Mouse (Mus musculus) heart, postnatal 36 days (tissue): ENCODE results near the gene Tnik. TPM values are rescaled to one million over a fixed set of nuclear protein-coding genes. Genes with fewer than 3 reads are reported as not detected.

Experiments
- DNase-seq, 2 experiments: peaks; one replicate each; pipeline ENCODE4 v3.0.0; 2021 to 2022
- intact Hi-C: fragments of 180-260 bp; cut with DNase I; formaldehyde crosslinking; loops from one replicate; pipeline ENCODE4 v1.15.1; 2025
- total RNA-seq, 2 experiments: library from RNA; stranded (reverse); gene quantifications; 2 replicates each; pipeline ENCODE4 v1.2.3; 2021

Gene Tnik
- total RNA-seq, 2 experiments from 2014 or later, result 35.1 to 43.9 TPM

DNA sequence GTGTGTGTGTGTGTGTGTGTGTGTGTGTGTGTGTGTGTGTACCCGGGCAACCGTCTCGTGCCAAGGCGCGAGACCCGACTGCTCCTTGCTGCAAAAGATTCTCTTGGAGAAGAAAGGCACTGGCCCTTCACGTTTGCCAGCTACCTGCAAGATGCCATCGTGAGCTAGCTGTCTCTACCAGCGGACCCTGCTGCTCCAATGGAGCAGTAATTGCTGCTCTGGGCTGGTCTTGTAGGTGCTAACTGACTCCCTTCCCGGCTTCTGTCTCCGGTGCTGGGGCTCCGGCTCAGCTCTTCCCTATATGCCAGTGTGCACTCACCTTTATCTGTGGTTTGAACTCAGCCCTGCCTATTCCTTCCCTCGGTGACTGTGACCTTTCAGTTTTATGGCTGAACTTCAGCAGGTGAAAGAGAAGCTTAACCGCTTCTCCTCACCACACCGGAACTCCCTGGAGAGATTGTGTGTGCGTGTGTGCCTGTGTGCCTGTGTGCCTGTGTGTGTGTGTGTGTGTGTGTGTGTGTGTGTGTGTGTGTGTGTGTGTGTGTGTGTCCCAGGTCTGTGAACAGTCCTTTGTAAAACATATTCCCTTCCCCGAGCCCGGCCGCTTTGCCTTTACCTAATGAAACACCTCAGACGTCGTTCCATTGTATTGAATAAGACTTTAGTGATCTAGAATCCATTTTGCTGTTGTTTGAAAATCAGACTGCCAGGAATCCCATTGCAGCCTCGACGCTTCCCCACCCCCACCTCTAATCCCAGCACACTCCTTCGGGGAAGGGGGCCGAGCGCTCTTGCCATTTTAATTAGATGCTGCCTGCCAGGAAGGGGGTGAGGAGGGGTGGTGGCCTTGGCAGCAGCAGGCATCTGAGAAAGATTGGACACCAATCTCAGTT lies 1.2 kb downstream of the Tnik start:
- peak; percentile 27 to 38 for DNase-seq
- intact Hi-C loops, result loop anchor here (5.0 kb wide), 1 partner anchor 138 kb away; no protein-coding TSS in a partner anchor

GRCm38 (mm10) chr3:28264841-28265150 lies 1.8 kb downstream of the Tnik start:
- intact Hi-C loops, result loop anchor here (5.0 kb wide), 1 partner anchor 138 kb away; no protein-coding TSS in a partner anchor
- no peak for DNase-seq

DNA sequence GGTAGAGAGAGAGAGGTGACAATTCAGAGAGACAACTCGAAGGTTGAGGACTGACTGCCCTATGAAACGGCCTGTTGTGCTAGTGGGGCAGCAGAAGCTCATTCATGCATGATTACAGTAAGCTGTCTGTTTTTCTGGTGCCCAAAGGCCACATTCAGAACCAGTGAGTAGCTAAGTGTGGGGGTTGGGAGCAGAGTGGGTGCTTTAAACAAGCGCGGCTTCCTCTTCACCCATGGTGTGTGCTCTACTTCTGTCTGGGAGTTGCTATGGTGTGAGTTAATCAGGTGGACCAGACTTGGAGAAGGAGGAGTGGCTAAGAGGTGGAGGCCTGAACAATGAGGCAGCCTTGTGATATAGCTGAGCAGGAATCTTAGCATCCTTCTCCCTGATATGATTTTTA lies 2.2 kb downstream of the Tnik start:
- DNase-seq, result no peak
- intact Hi-C loops, result no loop called here

GRCm38 (mm10) chr3:28265656-28266055 lies 2.6 kb downstream of the Tnik start:
- DNase-seq, result no peak
- intact Hi-C loops, result no loop called here

- intact Hi-C loops, result no loop called here
- DNase-seq, result no peak
These were observed 4.2 kb downstream of the Tnik start for GRCm38 (mm10) chr3:28267211-28267610.

DNA sequence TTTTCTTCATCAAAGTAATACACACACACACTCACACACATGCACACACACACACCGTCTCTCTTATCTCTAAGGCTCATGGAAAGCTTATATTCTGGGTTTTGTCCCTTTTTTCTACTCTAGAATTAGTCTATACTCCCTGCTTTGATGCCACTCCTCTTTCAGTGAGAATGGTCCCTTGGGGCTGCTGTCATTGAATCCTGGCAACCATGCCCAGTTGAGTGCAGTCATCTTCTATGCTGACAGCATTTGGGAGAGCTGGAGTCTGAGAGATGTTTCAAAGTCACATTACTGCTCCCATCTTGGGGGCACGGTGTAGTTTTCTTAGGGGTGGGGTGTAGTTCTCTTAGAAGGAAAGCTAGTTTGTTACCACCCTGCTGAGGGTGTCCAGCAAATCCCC lies 6.7 kb downstream of the Tnik start:
- no peak for DNase-seq
- intact Hi-C loops, result no loop called here

DNA sequence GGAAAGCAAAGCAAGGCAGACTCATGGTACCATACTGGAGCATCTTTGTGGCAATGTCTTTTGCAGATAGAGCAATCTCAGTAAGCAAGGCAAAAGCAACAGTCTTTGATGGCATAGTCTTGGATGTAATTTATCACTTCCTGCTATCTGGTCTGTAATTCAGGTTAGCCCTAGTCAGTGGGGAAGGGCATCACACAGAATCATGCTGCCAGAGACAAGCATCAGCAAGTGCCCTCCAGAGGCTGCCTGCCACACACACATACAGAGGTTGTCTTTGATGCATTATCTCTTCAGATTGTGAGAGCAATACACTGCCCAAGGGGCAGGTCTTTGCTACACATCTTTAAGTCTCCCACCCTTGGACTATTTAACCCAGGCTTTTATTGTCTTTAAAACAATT lies 8.9 kb downstream of the Tnik start:
- no peak for DNase-seq
- intact Hi-C loops, result no loop called here

DNA sequence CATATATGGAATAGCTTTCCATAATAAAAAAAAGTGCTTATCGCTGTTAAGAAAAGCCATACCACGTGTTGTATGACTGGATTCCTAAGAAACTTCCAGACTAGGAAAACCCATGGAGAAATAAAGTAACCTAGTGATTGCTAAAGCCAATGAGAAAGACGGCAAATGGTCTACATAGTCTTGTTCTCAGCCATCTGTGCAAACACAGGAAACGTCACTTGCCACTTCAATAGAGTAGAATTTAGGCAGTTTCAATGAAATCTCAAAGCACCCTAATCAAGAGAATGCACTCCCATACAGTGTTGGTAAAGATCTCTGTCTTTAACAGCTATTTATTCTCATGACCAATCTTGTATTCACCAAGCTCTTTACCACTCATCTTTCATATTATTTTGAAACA lies 11.7 kb downstream of the Tnik start:
- intact Hi-C loops, result no loop called here

GRCm38 (mm10) chr3:28289693-28290092 lies 26.7 kb downstream of the Tnik start:
- DNase-seq, result no peak
- intact Hi-C loops, result no loop called here

More for the DNA sequence above, 11.7 kb downstream of the Tnik start:
- no peak for DNase-seq

GRCm38 (mm10) chr3:28301378-28301777 lies 38.4 kb downstream of the Tnik start:
- intact Hi-C loops, result no loop called here
- DNase-seq, result no peak

DNA sequence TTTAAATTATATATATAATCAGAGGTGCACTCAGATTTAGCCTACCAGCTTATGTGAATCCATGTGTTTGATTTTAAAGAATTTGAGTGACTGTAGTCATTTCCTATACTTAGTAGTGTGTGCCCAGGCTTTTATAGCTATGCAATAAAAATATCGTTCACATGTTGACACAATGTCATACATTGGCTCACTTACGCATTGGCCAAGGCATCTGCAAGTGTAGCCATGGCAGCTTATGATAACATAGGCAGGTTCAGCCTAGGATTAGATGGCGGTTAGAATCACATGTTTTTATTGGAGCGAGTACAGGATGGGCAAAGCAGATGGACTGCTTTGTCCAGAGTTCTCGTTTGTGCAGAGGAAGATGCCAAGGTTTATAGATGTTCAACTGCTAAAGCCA lies 40.9 kb downstream of the Tnik start:
- intact Hi-C loops, result no loop called here

GRCm38 (mm10) chr3:28306852-28307251 lies 43.8 kb downstream of the Tnik start:
- DNase-seq, result no peak
- intact Hi-C loops, result no loop called here

More for the DNA sequence above, 40.9 kb downstream of the Tnik start:
- DNase-seq, result no peak

- intact Hi-C loops, result no loop called here
- no peak for DNase-seq
These were observed 51.4 kb downstream of the Tnik start for GRCm38 (mm10) chr3:28314438-28314837.

- intact Hi-C loops, result no loop called here
- DNase-seq, result no peak
These were observed 54.3 kb downstream of the Tnik start for GRCm38 (mm10) chr3:28317339-28317738.

DNA sequence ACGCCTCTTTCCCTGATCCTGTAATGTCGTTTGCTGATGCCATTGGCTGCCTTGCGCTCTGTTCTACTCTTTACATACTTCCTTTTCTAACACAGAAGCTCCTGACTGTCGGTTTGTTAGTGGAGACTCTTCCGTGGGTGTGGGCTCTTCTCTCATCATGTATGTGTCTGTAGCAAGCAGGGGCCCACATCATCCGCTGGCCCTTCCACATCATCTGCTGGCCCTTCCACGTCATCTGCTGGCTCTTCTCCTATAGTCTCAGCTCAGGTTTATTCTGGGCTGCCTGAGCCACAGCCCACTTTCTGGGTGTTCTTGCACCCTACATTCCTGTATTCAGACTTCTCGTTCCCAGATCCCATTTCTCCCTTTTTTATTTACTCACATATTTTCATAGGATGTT lies 58.6 kb downstream of the Tnik start:
- no peak for DNase-seq
- intact Hi-C loops, result no loop called here

GRCm38 (mm10) chr3:28325613-28326233 lies 62.7 kb downstream of the Tnik start:
- no peak for DNase-seq
- intact Hi-C loops, result no loop called here

GRCm38 (mm10) chr3:28332316-28332715 lies 69.3 kb downstream of the Tnik start:
- intact Hi-C loops, result no loop called here

DNA sequence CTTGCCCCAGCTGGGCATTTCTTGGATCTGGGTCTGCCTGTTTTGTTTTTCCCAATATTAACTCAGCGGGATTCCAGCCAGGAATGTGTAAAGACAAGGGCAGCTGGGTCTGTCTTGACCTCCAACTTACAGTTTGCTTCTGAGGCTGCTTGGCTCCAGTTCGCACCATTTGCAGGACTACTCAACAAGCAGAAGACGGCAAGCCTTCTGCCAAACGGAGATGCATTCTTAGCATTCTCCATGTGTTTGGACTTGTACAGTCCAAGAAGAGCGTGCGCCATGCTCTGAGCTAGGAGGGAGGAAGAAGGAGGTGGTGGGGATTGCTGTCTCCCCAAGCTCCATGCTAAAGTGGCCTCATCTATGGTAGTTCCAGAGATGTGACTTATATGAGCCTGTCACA lies 70.9 kb downstream of the Tnik start:
- intact Hi-C loops, result no loop called here

More at GRCm38 (mm10) chr3:28332316-28332715, 69.3 kb downstream of the Tnik start:
- DNase-seq, result no peak

DNA sequence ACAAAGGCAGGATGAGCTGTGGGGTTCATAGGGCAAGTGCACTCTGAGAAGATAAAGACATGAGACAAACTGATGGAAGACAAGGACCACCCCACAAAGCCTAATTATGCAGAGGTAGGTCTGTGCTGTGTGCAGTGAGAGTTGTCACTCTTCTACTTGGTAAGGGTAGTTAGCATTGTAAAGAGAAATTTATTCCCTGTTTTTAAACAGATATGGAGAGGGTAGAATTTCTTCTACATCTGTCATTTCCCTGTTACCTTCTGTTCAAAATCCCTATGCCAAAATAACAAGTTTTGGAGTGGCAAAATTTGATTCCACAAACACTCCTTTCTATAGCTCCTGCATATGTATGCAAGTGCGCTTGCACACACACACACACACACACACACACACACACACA lies 71.5 kb downstream of the Tnik start:
- DNase-seq, result no peak
- intact Hi-C loops, result no loop called here

More for the DNA sequence above, 70.9 kb downstream of the Tnik start:
- peak; percentile 7 to 12 for DNase-seq

GRCm38 (mm10) chr3:28340071-28340470 lies 77.1 kb downstream of the Tnik start:
- no peak for DNase-seq
- intact Hi-C loops, result no loop called here

DNA sequence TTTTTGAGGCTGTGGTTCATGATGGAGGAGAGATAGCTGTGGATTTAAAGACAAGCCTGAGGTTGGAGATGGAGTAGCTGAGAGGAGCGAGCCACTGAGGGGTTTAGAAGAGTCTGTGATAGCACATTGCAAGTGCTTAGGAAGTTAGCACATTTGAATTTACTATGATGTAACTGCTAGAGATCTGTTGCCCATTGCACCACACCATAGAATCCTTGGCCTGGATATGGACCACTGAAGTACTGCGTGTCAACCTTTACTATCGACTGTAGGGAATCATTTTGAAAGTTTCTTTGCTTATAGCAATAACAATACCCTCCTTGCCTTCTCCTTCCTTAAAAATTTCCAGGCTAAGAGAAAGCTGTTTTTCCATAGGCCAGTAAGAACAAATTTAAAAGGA lies 80.2 kb downstream of the Tnik start:
- intact Hi-C loops, result no loop called here
- DNase-seq, result no peak

DNA sequence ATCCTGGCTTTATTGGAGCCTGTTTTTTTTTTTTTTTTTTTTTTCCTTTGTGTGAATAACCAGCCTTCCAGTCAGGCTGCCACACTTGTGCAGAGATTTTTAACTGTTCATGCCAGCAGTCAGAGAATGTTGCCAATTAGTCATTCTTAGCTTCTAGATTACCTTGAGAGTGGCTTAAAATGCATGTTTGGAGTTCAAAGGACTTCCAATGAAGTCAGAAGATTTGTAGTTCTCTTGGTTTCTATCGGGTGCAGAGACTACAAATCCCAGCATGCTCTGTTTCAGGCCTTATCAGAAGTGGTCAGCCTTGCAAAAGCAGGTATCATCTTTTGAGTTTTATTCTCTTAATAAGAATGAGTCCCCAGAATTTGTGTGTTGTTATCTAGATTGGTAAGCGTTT lies 80.6 kb downstream of the Tnik start:
- intact Hi-C loops, result no loop called here

More for the DNA sequence above, 80.6 kb downstream of the Tnik start:
- no peak for DNase-seq
